Mouse (Mus musculus) adrenal gland, adult 2 months (tissue): Measurements from ENCODE around the gene Gse1. TPM values are rescaled to one million over a fixed set of nuclear protein-coding genes. Genes with fewer than 3 reads are reported as not detected.

ENCODE experiments used
- DNase-seq: peaks from one replicate; pipeline ENCODE4 v3.0.0; 2021
- polyA plus RNA-seq: library from polyadenylated mRNA; depleted of rRNA; stranded (reverse); fragments of >200 nt; gene quantifications from 2 replicates; pipeline ENCODE4 v1.2.3, GENCODE M21; 2012
- total RNA-seq, 2 experiments: library from RNA; stranded (reverse); gene quantifications; 2 replicates each; pipeline ENCODE4 v1.2.3; 2021

The Gse1 gene
- total and polyA plus RNA-seq, 3 experiments, result 27.1 to 46.3 (median 28.7) TPM

- no peak for DNase-seq
Measured at GRCm38 (mm10) chr8:120273430-120273829, 45.2 kb downstream of the Gse1 start.

GRCm38 (mm10) chr8:120276051-120276890, 48.0 kb downstream of the Gse1 start:
- DNase-seq, result peak; percentile 98

DNA sequence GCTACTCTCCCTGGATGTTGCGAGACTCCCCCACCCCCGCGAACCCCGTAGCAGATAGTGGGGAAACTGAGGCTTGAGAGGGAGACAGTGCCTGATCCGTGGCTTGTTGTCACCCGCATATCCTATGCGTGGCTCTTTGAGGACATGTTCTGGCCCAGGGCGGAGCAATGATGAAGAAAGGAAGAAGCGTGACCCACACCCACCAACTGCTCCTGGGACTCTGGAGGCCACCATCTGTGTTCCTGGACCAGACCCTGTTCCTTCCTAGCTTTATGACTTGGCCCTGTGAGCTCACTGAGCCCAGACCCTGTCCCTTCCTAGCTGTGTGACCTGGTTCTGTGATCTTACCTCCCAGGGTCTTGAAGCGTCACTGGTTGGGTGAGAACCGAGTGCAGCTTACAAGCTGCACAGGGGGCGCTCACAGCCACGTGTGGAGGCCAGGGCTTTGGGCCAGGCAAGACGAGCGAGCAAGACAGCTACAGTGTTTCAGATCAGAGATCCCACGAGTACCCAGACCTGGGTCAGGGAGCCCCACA, 48.7 kb downstream of the Gse1 start:
- DNase-seq, result peak; percentile 61

DNA sequence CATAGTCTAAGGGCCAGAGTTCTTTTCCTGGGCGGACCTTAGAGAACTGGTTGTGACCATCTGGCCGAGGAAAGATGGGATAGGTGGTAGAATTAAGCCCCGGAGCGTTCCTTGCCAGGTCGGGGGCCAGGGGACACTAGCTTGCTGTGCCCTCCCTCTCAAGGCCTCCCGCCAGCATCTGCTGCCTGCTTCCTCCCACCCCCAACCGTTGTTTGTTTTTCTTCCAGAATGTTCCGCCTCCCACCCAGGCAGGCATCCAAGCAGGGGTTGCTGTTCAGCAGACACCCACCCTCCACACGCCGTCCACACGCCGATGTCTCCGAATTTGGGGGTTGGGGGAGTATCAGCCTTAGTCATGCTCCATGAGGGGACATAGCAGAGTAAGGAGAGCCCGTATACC, 49.8 kb downstream of the Gse1 start:
- DNase-seq, result no peak

- no peak for DNase-seq
Measured at GRCm38 (mm10) chr8:120279418-120279817, 51.2 kb downstream of the Gse1 start.

GRCm38 (mm10) chr8:120281487-120281886, 53.2 kb downstream of the Gse1 start:
- peak; percentile 77 for DNase-seq

DNA sequence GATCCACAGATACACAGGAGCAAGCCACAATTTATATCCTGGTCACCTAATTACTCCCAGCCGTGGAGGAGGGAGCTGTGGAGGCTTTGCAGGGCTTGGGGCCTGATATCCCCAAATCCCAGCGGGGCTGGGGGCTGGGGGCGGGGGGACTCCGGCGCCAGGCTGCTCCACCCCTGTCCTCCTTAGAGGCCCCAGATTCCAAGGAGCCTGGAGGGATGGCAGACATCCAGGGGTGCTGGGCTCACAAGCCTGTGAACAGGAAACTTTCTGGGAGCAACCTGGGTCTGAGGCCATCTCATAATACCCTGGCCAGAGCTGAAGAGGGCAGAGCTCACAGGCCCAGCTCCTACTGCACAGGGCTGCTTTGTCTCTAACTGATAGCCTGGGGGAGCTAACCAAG, 54.2 kb downstream of the Gse1 start:
- DNase-seq, result no peak

- no peak for DNase-seq
Measured at GRCm38 (mm10) chr8:120284265-120284664, 56.0 kb downstream of the Gse1 start.

DNA sequence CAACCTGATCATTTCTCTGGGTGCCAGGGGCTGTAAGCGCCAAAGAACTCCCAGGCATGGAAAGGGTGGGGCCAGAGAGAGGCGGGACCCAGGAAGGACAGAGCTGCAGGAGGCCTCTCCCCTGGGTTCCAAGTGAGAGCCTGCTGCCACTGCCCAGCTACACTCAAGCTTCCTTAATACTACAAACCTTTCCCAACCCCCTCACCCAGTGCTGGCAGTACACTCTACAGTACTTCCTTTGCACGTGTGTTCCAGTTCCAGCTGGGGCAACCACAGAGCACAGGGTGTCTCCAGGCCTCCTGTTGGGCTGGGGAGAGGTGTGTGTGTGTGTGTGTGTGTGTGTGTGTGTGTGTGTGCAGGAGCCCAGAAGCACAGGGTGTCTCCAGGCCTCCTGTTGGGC, 56.8 kb downstream of the Gse1 start:
- no peak for DNase-seq

DNA sequence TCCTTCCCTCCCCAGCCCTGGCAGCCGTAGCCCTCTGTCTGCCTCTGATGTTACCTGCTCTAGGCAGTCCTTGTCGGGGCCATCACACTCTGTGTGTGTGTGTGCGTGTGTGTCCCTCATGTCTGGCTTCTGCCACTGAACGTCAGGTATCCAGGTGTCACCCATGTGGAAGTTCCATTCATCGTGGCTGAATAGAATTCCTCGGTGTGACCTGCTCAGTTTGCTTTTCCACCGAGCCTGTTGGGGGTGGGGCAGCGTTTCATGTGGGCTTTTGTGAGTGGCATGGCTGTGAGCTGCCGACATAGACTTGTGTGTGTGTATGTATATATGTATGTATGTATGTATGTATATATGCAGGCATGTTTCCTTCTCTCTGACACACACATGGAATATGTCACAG, 57.6 kb downstream of the Gse1 start:
- DNase-seq, result no peak

- DNase-seq, result peak; percentile 65
Measured at GRCm38 (mm10) chr8:120288122-120288908, 60.1 kb downstream of the Gse1 start.

- no peak for DNase-seq
Measured at GRCm38 (mm10) chr8:120289191-120289590, 60.9 kb downstream of the Gse1 start.

DNA sequence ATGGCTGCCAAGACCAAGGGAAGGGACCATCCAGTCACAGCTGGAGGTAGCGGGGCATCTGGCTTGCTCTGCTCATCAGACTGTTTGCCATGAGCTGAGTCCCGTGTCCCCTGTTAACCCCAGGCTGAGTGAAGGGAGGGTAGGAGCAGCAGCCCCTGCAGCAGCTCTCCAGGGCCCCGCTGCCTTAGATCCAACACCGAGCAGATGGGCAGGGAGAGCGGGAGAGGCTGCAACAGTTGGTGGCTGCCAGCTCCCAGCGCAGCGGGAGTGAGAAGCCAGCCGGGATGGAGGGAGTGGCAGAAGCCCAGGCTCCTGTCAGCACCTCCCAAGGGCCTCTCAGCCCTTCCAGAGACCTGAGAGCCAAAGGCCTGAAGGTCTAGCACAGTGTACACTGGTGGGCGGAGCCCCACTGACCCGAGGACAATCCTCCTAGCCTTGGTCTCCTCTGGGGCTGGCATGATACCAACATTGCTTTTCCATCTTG, 61.5 kb downstream of the Gse1 start:
- DNase-seq, result peak; percentile 76

DNA sequence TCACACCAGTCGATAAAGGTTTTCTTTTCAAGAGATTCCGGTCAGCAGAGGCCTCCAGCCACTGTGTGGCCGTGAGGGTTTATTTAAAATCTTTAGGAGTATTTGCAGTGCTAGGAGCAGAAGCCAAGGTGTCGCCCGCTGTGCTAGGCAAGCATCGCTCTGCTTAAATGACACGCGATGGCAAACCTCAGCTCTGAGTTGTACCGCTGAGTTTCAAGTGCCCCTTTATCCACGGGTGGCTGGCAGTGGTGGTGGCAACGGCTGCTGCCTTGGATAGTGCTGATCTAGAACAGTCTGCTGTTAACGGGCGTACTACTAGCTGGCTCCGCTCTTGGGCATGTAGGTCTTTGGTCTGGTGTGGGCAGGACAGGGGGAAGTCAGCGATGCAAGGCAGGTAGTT, 62.4 kb downstream of the Gse1 start:
- no peak for DNase-seq

- no peak for DNase-seq
Measured at GRCm38 (mm10) chr8:120291650-120292049, 63.4 kb downstream of the Gse1 start.

GRCm38 (mm10) chr8:120292316-120293107, 64.3 kb downstream of the Gse1 start:
- DNase-seq, result peak; percentile 59

DNA sequence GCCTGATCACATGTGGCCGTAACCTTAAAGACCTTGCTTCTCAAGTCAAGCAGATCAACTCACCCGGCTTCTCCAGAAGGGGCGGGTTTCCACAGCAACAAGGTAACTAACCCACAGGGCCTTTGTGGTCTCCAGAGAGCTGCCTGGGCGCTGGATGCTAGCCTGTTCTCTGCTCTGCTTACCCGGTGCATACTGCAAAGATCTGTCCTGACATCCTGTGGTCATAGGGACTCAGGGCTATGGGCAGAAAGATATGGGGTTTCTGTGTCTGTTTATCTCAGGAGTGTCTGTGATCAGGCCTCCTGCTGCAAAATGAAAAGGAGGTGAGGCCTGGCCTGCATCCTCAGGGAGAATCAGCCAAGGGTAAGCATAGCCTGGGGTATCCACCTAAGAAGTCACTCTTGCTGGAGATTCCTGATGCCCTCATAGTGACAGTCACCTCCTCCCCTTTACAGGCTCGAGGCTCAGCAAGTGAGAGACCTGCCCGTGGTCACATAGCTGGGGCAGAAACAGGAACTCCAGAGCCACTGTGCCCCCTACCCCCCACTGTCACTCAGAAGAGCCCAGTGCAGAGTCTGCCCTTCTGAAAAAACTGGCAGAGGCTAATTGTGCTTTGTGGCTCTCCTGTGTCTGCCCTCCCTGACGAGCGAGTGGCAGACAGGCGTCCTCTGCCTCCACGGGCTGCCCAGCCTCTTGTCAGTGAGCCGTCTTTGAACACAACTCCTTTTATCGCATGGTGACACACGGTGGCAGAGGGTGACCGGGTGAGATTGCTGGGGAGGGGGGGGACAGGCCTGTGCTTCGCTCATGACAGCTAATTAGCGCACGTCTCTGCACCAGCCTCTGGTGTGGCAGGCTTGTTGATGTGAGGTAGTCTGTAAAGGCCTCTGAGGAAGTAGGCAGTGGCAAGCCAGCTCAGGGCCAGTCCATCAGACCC, 65.4 kb downstream of the Gse1 start:
- DNase-seq, result no peak

DNA sequence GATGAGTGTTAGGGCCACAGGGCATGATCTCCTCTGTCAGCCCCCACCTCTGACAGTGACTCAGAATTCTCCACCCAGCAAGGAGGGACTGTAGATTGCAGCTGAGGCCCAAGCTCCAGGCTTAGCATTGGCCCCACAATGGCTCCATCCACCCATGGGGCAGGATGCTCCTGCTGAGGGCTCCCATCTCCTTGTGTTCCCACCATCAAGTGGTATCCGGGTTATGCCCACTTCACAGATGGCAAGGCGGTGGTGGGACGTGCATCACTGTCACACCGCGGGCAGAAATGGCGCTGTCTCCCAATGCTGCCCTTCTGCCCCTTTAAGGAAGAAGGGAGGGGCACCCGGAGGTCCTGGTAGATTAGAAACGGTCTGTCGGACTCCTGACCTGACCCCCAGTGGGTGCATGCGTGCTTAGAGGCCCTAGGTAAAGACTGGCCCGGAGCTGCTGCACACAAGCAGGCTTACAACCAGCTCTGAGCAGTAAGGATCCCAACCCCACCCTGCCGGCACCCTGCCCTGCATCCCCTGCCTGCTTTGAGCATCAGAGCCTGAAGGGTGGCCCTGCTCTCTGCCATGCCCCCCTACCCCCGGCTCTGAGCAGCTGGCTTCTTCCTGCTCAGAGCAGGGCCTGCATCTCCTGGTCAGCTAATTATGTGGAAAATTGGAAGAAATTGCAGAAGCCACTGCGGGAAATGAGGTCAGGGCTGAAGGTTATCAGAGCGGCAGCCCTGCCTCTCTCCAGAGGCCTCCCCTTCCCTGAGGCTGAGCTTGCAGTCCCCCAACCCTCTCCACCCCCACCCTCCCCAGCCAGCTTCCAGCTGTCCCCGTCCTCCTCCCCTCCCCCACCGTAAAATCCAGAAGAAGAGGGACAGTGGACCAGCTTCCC, 67.0 kb downstream of the Gse1 start:
- peak; percentile 55 for DNase-seq

DNA sequence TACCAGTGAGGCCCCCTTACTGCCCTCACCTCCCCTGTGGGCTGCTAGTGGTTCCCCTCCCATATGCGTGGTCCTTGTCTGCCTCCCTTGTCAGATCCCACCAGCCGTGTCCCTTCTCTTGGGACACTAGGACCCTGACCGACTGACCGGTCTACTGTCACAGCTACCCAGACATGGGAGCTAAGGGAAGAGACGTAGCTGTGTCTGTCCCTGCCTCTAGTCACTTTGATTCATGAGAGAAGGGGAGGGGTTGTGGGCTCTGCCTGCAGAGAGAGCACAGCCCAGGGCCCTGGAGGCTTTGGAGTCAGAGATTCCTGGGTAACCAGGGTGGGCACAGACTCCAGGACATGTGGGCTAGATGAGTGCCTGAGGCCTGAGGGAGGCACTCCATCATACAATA, 68.7 kb downstream of the Gse1 start:
- DNase-seq, result no peak
